Mouse (Mus musculus) heart, embryonic 14.5 days (tissue): Measurements from ENCODE around the gene Mgat4a. TPM values are rescaled to one million over a fixed set of nuclear protein-coding genes. Genes with fewer than 3 reads are reported as not detected.

Source experiments
- ATAC-seq: fragments of 200-750 bp; cut with Nextera tagmentation; 2 replicates; pipeline ENCODE4 v1.8.0; 2017; ENCODE audit warnings: low read depth, moderate TSS enrichment; ENCODE audit not compliant: insufficient number of reproducible peaks, insufficient read depth, low FRiP score
- H3K27ac ChIP-seq, 2 experiments: fragments of 200-500 bp in 1 of 2; fragments of 300-500 bp in 1 of 2; sonication (generic) in 1 of 2; replicated peaks in 1 of 2; 2 replicates each; pipeline ENCODE4 v1.5.1; 2012 to 2014; ENCODE audit warnings: low read depth in 2 of 2, low read length in 2 of 2, control low read depth in 1 of 2, mild to moderate bottlenecking in 1 of 2, mixed read lengths in 1 of 2; ENCODE audit not compliant: control insufficient read depth in 1 of 2, insufficient read depth in 1 of 2
- H3K27me3 ChIP-seq: fragments of 300-500 bp; sonication (generic); 2 replicates; pipeline ENCODE4 v1.6.1; 2014; ENCODE audit warnings: mild to moderate bottlenecking, low read length, control low read depth; ENCODE audit not compliant: control insufficient read depth, insufficient read depth
- H3K36me3 ChIP-seq: fragments of 300-500 bp; sonication (generic); 2 replicates; pipeline ENCODE4 v1.6.1; 2014; ENCODE audit warnings: mild to moderate bottlenecking, control low read depth, low read length, mixed read lengths; ENCODE audit not compliant: control insufficient read depth, insufficient read depth
- H3K4me1 ChIP-seq, 2 experiments: fragments of 200-500 bp in 1 of 2; fragments of 300-500 bp in 1 of 2; sonication (generic) in 1 of 2; 2 replicates each; pipeline ENCODE4 v1.6.1; 2012 to 2014; ENCODE audit warnings: low read length in 2 of 2, control low read depth in 1 of 2, mixed read lengths in 1 of 2; ENCODE audit not compliant: control insufficient read depth in 2 of 2, insufficient read depth in 2 of 2
- H3K4me2 ChIP-seq: fragments of 300-500 bp; sonication (generic); 2 replicates; pipeline ENCODE4 v1.6.1; 2014; ENCODE audit warnings: mild to moderate bottlenecking, low read length
- H3K4me3 ChIP-seq, 2 experiments: fragments of 200-500 bp in 1 of 2; fragments of 300-500 bp in 1 of 2; sonication (generic) in 1 of 2; 2 replicates each; pipeline ENCODE4 v1.5.1; 2012 to 2014; ENCODE audit warnings: low read length in 2 of 2, mild to moderate bottlenecking in 2 of 2, control low read depth in 1 of 2, low read depth in 1 of 2, moderate library complexity in 1 of 2; ENCODE audit not compliant: control insufficient read depth in 1 of 2, insufficient read depth in 1 of 2
- H3K9ac ChIP-seq: fragments of 300-500 bp; sonication (generic); 2 replicates; pipeline ENCODE4 v1.6.1; 2014; ENCODE audit warnings: mild to moderate bottlenecking, low read length
- H3K9me3 ChIP-seq: fragments of 300-500 bp; sonication (generic); 2 replicates; pipeline ENCODE4 v1.6.1; 2016; ENCODE audit warnings: low read length, control low read depth; ENCODE audit not compliant: control insufficient read depth
- WGBS: fragments of 180-500 bp; shearing (Covaris S2); extraction: QIAGEN DNeasy Blood & Tissue Kit; methylation state at CpG from one replicate; pipeline ENCODE4 v1.1.7; 2014; 5-methylcytosine and 5-hydroxymethylcytosine counted together
- polyA plus RNA-seq: library from polyadenylated mRNA; unstranded; fragments of >200 nt; fragmentation: Nextera tagmentation; extraction: Ambion mirVana; gene quantifications from 2 replicates; pipeline ENCODE4 v1.2.1, GENCODE M21; 2014

The Mgat4a gene
- polyA plus RNA-seq, 1 experiment from 2014 or later, result 5.8 TPM

GRCm38 (mm10) chr1:37544251-37544650, 3.4 kb upstream of the Mgat4a start:
- no peaks in the 10 kb centered on the region for H3K36me3 ChIP-seq
- no peaks in the 10 kb centered on the region for H3K9me3 ChIP-seq
- no peaks in the 10 kb centered on the region for H3K4me1 ChIP-seq
- H3K4me3 ChIP-seq, result no peak overlapping the region
- no peak for ATAC-seq
- H3K27ac ChIP-seq, result no peak overlapping the region
- H3K4me2 ChIP-seq, result no peak overlapping the region
- WGBS, result 42% methylated on average over 9 of the region's 9 CpGs
- peaks cover 18% of the 10 kb centered on the region for H3K27me3 ChIP-seq
- H3K9ac ChIP-seq, result no peak overlapping the region

- Histone ChIP-seq H3K9ac (no peak overlapping the region), H3K4me3 (no peak overlapping the region), H3K4me1 (no peaks in the 10 kb centered on the region), H3K27ac (no peak overlapping the region), H3K27me3 (peaks cover 19% of the 10 kb centered on the region), H3K9me3 (no peaks in the 10 kb centered on the region), H3K4me2 (no peak overlapping the region), H3K36me3 (no peaks in the 10 kb centered on the region)
- 53% methylated on average over 1 of the region's 1 CpGs for WGBS
- ATAC-seq, result no peak
Measured at GRCm38 (mm10) chr1:37543057-37543456, 2.2 kb upstream of the Mgat4a start.

DNA sequence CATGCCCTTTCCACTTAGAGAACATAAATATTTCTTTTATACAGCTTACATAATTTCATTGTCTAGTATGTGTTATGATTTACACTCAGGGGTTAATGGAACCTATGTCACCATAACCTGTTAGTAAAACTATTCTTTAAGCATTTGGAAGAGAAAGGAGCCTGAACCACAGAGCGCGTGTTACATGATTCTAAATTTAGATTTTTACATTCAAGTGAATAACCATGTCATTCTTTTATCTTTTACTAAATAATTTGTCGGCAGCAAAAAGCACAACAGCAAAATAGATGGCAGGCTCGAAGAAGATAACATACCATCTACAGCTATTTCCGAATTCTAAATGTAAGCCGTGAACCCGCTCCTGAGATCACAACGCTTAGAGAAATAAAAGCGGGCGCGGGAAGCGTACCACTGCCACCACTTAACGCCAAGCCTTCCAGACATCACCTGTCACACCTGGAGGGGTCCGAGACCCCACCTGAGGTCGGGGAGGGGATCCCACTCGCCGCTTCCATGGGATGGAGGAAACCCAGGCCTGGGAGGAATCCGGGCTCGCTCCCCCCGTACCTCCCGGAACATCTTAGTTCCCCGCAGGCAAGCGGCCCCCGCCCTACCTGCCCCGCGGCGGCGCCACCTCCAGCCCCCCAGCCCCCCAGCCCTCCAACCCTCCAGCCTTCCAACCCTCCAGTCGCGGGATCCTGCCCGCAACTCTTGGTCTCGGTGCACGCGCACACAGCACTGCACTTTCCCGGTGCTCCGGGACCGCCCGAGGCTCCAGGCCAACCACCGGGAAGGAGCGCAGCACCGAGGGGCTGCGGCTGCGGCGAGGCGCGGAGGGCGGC, 627 bp downstream of the Mgat4a start:
- 2% methylated on average over 36 of the region's 47 CpGs for WGBS

DNA sequence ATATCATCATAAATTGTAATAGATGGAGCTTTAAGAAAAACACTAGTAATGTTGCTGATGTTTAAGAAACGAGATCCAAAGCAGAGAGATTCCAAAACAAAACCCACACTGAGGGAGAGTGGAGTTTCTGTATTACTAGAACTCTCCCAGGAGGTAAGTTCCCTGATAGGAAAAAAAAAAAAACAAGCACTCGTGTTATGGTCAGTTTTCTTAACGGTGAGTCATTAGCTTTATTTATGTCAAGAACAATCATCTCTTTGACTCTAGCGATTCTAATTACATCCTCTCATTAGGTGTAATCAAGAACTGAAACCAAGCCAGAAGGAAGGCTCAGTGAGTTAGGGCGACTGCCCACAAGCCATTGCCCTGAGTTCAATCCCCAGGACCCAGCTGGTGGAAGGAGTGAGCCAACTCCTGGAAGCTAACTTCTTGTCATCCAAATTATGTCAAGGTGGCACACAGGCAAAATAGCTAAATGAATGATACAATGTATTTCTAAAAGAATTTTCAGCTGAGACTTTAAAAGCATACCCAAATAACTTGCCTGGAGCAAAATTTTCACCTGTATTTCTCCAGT, 6.2 kb downstream of the Mgat4a start:
- Histone ChIP-seq H3K36me3 (peaks cover 5% of the 10 kb centered on the region; the same call in 1 of the 2 replicates), H3K4me1 (no peaks in the 10 kb centered on the region), H3K9me3 (no peaks in the 10 kb centered on the region), H3K9ac (no peak overlapping the region), H3K4me3 (no peak overlapping the region), H3K27me3 (peaks cover 3% of the 10 kb centered on the region; the same call in 1 of the 2 replicates), H3K27ac (no peak overlapping the region), H3K4me2 (no peak overlapping the region)
- ATAC-seq, result no peak
- 62% methylated on average over 5 of the region's 5 CpGs for WGBS

More for the DNA sequence above, 627 bp downstream of the Mgat4a start:
- peaks cover 19% of the 10 kb centered on the region for H3K27me3 ChIP-seq
- peak; percentile 59 for ATAC-seq
- no peaks in the 10 kb centered on the region for H3K9me3 ChIP-seq
- H3K4me3 ChIP-seq, result peak overlapping the region; percentile 62 to 86
- no peaks in the 10 kb centered on the region for H3K4me1 ChIP-seq
- H3K27ac ChIP-seq, result no peak overlapping the region
- H3K36me3 ChIP-seq, result peaks cover 4% of the 10 kb centered on the region; the same call in 1 of the 2 replicates
- peak overlapping the region; percentile 96 for H3K4me2 ChIP-seq
- peak overlapping the region; percentile 74 for H3K9ac ChIP-seq

GRCm38 (mm10) chr1:37533181-37533580, 7.6 kb downstream of the Mgat4a start:
- Histone ChIP-seq H3K9ac (no peak overlapping the region), H3K4me2 (no peak overlapping the region), H3K4me3 (no peak overlapping the region), H3K9me3 (no peaks in the 10 kb centered on the region), H3K36me3 (peaks cover 5% of the 10 kb centered on the region; the same call in 1 of the 2 replicates), H3K4me1 (no peaks in the 10 kb centered on the region), H3K27me3 (no peaks in the 10 kb centered on the region), H3K27ac (no peak overlapping the region)
- ATAC-seq, result no peak
- 91% methylated on average over 7 of the region's 7 CpGs for WGBS

- Histone ChIP-seq H3K9ac (no peak overlapping the region), H3K4me3 (no peak overlapping the region), H3K4me1 (no peaks in the 10 kb centered on the region), H3K27me3 (no peaks in the 10 kb centered on the region), H3K36me3 (peaks cover 5% of the 10 kb centered on the region; the same call in 1 of the 2 replicates), H3K27ac (no peak overlapping the region), H3K4me2 (no peak overlapping the region), H3K9me3 (no peaks in the 10 kb centered on the region)
- WGBS, result 77% methylated on average over 6 of the region's 6 CpGs
- ATAC-seq, result no peak
Measured at GRCm38 (mm10) chr1:37532533-37532840, 8.3 kb downstream of the Mgat4a start.

DNA sequence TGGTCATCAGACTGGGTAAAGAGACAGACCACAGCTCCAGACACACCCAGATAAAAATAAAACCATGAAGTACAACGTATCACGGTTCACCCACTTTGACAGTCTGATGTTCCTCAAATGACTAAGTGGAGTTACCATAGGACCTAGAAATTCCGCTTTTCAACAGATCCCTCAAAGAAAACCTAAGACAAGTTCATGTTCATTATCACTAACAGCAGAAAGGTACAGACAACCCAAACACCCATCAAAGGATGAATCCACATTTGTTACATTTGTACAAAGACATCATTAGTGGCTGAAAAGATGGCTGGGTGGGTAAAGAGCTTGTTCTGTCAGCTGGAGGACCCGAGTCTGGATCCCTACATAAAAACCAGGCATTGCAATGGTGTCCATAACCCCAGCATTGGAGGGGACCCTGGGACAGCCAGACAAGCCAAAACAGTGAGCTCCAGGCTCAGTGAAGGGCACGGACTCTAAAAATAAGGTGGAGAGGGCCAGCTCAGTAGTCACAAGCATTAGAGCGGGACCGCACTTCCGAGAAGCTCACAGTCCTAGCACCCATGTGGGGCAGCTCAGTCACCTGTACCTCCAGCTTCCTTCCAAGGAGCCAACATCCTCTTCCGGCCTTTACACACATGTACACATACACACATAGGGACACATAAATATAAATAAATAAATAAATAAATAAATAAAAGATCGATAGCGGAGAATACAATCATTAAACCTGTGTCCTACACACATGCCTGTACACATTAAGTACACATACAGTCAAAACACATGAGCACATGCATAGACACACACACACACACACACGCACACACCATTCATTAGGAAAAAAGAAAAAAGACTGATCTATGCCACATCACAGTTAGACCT, 8.9 kb downstream of the Mgat4a start:
- H3K4me3 ChIP-seq, result no peak overlapping the region
- H3K9me3 ChIP-seq, result no peaks in the 10 kb centered on the region
- H3K27ac ChIP-seq, result no peak overlapping the region
- H3K4me2 ChIP-seq, result no peak overlapping the region
- H3K27me3 ChIP-seq, result no peaks in the 10 kb centered on the region
- H3K36me3 ChIP-seq, result peaks cover 5% of the 10 kb centered on the region; the same call in 1 of the 2 replicates
- no peak for ATAC-seq
- no peak overlapping the region for H3K9ac ChIP-seq
- no peaks in the 10 kb centered on the region for H3K4me1 ChIP-seq
- 85% methylated on average over 12 of the region's 12 CpGs for WGBS
